Mouse (Mus musculus) CD4-positive, CD25-positive, alpha-beta regulatory T cell, adult 2 months (primary cell): ENCODE data around the gene Pld6.

Experiments
- DNase-seq: peaks from one replicate; pipeline ENCODE4 v3.0.0-alpha.2; 2012; ENCODE audit warnings: low read depth, low spot score

Gene Pld6

DNA sequence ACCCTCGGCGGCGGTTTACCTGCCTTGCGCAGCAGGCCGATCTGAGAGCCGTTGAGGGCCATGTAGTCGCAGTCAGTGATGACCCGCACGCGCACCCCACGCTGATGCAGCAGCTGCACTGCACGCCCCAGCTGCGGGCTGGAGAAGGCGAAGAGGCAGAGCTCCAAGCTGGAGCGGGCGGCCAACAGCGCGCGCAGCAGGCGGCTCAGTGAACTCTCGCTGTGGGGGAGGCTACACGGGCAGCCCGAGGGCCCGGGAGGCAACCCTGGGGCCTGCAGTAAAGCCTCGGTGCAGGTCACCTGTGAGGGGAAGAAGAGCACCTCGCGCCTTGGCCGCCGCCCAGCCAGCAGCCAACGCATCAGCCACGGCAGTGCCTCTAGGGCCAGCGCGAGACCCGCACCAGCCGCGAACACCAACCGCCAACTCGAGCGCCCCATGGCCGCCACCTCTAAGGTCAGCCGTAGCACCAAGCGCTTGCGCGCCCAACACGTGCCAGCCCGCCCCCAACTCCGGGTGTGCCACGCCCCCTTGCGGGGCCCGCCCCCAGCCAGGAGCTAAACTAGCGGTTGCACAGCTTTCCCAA lies at the start of gene Pld6:
TSS of gene Pld6 (minus strand) at position 447 of the 583 bp plus-strand sequence.
- DNase-seq = peak; percentile 44

DNA sequence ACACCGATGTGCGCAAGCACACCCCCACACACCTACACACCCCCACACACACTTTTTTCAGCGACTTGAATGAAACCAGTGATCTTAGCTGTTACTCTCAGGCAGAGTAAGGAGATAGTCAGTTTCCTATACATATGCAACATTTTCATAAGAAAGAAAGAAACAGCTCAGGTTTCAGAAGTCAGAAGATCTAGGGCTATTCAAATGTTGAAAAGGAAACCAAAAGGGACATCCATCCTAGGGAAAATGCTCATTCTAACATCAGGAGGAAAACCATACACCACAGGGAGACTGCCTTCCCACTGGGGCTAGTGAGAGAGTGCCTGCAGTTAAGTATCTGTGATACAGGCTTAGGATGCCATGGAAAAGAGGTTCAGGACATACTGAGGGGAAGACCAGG lies 34.2 kb upstream of the Pld6 start:
- no peak for DNase-seq

DNA sequence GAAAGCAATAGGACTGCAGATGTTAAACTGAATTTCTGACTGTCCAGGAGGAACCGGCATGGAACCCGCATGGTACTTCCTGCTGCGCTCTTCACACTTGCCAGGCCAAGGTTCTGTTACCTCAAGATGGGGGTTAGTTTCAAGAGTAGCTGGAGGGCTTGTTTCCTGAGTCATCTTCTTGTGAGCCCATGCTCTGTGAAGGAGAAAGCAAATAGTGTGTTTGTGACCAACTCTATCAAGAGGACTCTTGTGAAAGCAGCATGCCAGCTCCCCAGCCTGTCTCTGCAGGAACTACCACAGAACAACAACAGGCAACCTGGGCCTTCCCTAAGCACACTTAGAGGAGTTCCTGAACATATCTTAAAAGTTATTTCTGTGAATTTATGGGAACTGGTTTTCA lies 30.5 kb upstream of the Pld6 start:
- no peak for DNase-seq

DNA sequence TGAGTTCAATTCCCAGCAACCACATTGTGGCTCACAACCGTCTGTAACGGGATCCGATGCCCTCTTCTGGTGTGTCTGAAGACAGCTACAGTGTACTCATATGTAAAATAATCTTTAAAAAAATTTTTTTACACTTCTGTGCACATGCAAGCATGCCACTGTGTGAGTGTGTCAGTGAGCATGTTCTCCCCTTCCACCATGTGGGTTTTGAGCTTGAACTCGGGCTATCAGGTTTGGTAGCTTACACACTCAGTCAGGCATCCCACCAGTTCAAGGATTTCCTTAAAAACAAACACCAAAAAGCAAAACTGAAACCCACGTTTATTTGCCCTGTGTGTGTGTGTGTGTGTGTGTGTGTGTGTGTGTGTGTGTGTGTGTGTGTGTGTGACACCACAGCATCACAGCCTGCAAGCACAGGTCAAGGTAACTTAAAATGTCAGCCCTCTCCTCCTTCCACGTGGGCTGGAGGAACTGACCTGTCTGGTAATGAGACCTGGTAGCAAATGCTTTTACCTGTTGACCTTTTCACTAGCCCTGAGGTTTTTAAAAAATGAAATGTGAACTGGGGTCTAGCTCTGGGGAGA lies 28.1 kb upstream of the Pld6 start:
- no peak for DNase-seq

DNA sequence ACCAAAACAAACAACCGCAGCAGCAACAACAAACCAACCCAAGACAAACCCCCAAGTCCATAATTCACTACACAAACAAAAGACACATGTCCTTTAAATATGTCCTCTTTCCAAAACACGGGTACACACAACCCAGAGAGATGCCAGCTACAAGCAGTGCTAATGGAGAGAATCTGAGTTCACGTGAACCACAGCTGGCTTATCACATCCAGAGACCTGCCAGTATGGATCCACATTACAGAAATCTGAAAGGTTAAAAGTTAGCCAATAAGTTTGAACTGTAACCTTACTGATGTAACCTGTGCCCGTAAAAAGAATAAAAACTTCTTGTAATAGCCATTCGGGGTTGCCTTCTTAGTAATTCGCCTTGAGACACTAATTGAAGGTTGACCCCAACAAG lies 27.5 kb upstream of the Pld6 start:
- DNase-seq = no peak

DNA sequence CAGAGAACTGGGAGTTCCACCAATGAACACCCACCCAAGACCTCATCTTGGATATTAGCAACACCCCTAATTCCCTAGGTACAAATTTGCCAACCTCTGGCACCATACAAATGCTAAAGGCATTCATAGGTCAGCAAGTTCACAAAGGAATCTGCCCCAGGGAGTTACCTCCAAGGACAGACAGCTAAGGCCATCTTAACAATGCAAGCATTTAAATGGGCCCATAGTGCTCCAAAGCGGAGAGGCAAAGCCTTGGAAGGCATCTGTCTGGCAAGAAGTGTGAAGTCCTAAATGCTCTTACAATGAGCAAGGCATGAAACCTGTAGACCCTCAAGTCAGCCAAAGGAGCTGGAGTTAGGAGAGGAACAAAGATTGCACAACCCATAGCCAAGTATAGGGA lies 26.9 kb upstream of the Pld6 start:
- DNase-seq = no peak

DNA sequence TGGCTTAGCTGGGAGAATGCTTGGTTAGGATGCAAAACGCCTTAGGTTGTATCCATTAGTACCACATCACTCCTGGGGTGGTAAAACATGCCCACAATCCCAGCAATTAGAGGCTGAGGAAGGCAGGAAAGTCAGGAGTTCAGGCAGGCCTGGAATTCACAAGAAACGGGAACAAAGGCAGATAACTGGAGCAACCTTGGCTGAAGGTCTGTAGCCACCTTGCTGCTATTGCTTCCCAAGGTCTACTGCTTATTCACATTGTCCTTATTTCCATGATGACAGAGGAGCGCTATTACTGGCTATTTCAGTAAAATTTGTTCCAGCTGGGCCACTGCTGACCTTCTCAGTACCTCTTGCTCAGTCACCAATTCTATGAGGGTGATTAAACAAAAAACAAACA lies 25.8 kb upstream of the Pld6 start:
- no peak for DNase-seq

DNA sequence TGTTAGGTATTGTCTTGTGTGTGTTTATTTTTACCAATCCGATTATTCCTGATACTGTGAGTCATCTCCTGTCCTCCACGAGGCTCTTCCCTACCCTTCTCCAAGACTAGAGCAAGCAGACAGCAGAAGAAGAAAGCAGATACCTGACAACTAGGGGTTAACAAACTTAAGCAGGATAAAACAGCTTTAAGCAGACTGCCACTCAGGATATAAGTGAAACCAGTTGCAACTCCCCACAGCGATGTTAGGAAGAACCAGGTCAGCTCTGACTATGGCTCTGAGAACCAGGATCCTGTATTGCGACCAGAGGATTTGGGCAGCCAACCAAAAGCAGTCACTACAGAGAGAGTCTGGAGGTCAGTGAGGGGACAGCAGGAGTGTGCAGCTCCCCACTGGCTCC lies 23.8 kb upstream of the Pld6 start:
- no peak for DNase-seq

DNA sequence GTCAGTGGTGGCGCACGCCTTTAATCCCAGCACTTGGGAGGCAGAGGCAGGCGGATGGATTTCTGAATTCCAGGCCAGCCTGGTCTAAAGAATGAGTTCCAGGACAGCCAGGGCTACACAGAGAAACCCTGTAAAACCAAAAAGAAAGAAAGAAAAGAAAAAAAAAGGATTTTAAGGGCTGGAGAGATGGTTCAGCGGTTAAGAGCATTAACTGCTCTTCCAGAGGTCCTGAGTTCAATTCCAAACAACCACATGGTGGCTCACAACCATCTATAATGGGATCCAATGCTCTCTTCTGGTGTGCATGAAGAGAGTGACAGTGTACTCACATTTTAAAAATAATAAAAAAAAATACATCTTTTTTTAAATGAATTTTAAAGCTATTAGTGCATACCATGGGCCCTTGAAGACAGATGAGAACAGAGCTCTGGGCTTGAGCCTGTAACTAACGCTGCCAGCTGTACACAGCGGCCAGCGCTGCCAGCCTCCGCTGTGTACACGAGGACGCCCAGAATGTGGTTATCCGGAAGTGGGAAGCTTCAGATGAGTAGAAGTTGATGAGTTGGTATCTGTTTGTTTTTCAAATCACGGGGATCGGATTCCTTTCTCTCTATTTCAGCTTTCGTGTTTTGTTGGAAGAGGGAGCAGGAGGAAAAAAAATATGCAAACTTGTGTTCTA lies 23.2 kb upstream of the Pld6 start:
- peak; percentile 27 for DNase-seq

DNA sequence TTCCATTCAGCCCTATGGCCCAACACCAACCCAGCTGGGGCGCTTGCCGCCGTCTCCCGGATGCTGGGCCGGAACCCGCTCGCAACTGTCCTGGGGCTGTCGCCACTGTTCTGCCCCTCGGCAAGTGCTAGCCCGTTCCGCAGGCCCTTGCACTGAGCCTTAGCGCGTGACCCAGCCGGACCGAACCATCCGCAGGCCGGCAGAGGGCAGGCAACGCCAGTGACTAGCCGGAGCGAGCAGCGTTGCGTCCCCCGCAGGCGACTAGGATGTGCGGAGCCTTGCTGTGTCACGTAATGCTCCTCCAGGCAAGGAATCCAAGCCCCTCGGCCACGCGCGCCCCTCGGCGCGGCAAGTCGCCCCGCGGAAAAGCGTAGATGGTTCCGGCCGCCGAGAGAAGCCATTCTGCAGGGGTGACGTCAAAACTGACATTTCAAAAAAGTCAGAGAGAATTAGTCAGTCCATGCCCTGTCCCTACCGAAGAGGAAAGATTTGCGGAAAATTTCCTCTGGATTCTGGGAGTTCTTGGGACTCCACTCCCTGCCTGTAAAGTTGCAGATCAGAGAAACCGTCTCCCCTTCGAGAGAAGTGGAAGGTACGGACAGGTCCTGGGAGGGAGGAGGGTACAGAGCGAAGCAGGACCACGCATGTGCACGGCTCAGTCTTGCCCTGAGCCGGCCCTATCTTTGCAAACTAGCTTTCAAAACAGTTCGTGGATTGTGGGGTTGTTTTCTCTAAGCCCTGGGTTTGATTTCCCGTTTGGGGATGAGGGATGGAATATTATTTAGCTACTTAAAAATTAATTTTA lies 22.4 kb upstream of the Pld6 start, which contains the start of gene Flcn:
TSS of gene Flcn (minus strand) at position 347 of the 805 bp plus-strand sequence.
- peak; percentile 93 for DNase-seq

DNA sequence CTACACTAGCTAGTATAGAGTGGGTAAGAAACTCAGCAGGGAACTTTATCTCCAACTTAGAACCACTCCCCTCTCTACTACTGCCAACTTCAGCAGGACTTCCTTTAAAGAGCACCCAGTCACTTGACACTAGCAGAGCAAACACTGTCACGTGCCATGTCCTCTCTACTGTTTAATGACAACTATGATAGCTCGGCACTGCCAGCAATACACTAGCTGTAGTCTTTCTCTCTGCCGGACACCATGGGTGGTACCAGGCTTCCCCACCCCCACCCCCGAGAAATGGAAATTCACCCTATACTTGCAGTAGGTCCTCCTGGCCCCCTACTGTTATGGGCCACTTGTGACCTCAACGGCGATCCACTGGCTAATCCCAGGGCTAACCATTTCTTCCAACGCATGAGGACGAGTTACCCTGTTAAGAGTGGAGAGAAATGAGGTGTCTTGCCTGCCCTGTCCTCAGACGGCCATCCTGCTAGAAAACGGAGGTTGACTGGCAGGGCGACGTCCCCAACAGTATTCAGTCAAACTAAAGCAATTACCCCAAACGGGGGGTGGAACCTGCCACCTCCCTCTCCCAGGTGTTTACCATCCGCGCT lies 21.7 kb upstream of the Pld6 start:
- DNase-seq = peak; percentile 77

DNA sequence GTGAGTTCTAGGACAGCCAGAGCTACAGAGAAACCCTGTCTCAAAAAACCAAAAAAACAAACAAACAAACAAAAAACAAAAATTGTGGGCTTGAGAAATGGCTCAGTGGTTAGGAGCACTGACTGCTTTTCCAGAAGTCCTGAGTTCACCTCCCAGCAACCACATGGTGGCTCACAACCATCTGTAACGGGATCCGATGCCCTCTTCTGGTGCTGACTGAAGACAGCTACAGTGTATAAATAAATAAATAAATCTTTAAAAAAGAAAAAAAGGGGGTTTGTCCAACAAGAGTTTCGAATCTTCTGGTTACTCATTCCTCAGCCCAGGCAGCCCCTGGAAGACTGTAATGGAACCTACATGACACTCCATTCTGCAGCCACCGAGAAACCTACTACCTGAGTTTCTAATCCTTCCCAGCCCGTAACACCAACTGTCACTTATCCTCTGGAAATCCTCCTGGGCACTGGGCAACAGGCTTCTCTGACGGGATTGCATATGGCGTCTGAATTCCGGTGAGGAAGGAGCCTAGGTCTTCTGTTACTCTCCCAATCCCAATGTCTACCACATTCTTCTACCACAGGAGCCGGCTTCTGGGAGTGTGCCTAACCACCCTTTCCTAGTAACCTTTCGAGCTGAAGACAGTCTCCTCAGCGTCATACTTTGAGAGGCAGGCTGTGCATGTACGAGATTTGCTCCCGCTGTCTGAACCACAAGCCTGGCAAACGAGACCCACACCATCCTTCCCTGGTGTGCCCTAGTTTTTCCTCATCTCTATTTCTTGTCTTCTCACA lies 20.9 kb upstream of the Pld6 start:
- no peak for DNase-seq

DNA sequence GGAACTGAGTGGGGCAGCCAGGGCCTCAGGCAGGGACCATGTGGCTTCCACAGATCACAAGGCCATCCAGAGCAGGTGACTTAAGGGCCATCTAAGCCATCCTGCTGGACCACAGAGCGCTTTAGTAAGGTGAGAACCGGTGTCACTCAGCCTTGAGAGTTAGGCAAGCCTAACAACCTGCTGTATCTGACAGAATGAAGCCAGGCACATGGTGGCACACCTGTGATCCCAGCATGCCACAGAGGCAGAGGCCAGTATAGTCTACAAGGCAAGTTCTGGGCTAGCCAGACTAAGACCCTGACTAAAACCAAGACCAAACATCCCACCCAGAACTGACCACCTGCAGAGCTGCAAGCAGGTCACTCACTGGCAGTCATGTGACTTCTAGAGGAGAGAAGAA lies 18.2 kb upstream of the Pld6 start:
- DNase-seq = no peak

DNA sequence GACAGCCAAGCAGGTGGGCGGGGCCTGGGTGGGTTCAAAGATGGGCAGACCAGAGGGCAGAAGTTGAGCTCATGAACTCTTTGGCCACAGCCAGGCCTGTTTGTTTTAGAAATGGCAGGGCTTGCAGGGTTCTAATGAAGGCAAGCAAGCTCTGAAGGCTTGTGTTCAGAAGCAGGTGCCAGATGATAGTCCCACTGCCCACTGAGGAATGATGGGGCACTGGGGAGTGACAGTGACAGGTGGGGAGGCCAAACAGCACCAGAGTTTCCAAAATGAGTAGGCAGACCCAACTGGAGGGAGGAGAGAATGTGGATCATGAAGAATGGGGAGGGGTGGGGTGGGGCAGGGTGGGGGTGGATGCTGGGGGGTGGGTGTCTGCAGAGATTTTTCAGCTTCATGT lies 17.8 kb upstream of the Pld6 start:
- no peak for DNase-seq

DNA sequence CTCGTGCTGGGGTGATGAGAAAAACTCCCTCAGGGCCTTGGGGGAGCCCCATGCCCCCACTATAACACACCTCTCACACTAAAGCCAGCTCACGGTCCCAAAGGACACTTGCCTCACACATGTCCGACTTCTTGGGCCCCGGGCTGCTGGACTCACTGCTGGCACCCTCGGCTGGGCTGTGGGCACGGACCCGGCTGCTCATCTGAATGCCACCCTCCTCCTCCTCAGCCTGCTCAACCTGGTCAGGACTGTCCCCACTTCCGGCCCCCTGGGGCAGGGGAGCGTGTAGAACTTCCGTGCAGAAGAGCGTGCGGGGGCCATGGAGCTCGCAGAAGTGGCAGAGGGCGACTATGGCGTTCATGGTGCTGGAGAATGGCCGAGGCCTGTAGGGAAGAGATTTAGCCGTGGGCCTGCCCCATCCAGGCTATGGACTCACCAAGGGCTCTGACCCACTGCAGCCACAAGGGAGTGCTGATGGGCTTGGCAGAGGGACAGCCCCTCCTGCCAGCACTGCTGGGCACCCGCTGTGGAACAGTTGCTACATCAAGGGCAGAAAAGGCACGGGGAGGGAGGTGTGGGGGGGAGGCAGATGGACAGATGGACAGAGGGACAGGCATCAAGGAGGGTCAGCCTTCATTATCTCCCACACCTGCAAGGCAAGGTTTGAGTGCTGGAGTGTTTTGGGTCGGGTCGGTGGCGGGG lies 17.1 kb upstream of the Pld6 start:
- DNase-seq = no peak

DNA sequence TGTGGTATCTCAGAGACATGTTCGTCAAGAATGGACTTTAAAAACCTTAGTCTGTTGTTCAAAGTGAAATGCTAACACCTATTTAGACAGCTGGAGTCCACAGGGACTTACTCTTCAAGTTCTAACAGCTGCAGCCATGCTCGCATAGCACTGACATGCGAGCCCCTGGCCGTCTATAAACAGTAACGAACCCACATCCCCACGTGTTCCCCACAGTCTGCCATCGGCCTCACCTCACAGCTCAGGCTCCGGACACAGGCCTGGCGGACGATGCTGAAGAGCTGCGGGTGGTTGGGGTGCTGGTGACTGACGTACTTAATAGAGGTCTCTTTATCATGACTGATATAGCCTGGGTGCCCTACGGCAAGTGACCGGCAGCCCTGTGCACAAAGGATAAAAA lies 16.1 kb upstream of the Pld6 start:
- no peak for DNase-seq

DNA sequence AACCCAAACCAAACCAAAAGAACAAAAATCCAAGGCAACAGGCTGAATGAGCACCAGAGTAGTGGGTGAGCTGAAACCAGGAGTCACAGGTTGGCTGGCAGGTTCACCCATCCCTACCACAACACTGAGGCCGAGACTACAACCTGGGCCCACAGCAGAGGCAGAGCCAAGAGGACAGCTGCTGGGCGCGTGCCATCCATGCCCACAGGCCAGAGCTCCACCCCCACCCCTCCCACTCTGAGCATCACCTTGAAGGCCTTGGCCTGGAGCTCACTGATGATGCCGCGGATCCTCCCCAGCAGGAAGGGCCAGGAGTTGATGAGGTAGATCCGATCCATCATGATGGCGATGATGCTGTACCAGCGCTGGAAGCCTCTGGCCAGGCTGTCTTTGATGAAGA lies 14.4 kb upstream of the Pld6 start:
- no peak for DNase-seq

DNA sequence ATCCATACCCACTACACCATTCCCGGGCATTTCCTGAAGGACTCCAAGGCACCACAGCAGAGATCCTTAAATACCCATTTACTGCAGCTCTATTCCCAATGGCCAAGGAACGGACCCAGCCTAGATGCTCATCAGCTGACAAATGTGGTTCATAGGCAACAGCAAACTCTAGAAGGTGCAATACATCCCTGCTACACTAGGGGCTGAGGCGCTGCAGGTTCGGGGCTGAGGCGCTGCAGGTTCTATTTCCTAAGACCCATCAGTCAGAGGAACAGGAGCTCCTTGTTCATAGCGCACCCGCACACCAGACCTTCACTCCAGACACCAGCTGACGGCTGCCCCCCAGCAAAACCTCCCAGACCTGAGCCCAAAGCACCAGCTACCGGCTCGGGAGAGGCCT lies 13.0 kb upstream of the Pld6 start:
- DNase-seq = peak; percentile 21

DNA sequence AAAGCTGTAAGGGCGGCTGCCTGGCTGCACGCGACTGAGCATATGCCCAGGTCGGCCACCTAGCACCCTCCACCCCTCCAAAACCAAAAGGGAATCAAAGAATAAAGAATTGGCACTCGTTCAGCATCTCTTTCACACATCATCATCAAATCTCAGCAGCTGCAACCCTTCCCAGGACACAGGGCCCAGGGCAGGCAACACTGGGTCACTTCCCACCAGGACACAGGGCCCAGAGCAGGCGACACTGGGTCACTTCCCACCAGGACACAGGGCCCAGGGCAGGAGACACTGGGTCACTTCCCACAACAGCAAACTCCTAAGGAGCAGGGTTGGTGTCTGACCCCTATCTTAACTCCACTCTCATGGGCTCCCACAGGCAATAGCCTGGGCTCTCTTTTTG lies 5.9 kb upstream of the Pld6 start:
- DNase-seq = no peak

DNA sequence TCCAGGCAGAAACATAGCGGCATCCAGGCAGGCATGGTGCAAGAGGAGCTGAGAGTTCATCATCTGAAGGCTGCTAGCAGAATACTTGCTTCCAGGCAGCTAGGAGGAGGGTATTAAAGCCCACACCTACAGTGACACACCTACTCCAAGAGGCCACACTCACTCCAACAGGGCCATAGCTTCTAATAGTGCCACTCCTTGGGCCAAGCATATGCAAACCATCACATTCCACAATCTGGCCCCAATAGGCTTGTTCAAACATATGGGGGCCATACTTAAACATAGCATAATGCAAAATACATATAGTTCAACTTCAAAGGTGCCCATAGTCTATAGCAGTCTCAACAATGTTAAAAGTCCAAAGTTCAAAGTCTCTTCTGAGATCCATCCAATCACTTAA lies 1.9 kb upstream of the Pld6 start:
- no peak for DNase-seq
